Mouse (Mus musculus) heart, adult 8-10 months (tissue): ENCODE results near the gene Apba1. TPM values are rescaled to one million over a fixed set of nuclear protein-coding genes. Genes with fewer than 3 reads are reported as not detected.

Experiments used
- DNase-seq: peaks from one replicate; pipeline ENCODE4 v3.0.0; 2022; ENCODE audit warnings: low spot score
- total RNA-seq, 4 experiments: library from RNA; stranded (reverse); gene quantifications; 2 replicates each; pipeline ENCODE4 v1.2.4; 2022

Apba1 gene
- total RNA-seq, 4 experiments from 2014 or later: 2.7 to 3.8 (median 3.4) TPM

DNA sequence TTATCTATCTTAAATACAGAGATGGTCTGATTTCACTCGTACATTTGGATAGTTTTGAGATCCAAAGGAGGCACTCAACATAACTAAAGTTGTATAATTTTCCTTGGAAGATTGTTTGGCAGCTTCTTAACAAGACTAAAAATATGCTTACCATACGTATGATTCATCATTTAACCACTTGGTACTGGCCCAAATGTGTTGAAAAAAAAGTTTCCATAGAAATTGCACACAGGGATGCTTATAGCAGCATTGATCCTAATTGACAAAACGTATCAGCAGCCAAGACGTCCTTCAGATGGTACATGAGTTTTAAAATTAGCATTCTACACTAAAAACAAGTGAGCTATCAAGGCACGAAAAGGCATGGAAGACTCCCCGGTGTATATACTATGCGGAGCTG is 108.9 kb downstream of the Apba1 start:
- DNase-seq: no peak

- no peak for DNase-seq
Measured at GRCm38 (mm10) chr19:23874502-23874901, 115.8 kb downstream of the Apba1 start.

DNA sequence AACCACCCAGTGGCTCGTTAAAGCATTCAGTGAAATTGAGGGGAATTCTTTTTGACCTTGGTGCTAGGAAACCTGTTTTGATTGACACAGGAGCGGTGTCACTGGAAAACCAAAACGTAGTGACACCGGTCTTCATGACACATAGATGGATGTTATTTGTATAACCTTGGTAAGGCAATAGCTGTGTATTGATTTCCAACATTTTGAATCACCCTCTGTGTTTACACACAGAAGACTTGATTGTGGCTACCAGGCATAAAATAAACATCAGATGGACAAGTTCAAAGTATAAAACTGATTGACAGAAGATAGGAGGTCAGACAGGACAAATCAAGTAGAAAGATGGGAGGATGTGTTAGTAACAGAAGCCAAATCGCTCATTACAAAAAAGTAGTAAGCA is 117.1 kb downstream of the Apba1 start:
- no peak for DNase-seq

DNA sequence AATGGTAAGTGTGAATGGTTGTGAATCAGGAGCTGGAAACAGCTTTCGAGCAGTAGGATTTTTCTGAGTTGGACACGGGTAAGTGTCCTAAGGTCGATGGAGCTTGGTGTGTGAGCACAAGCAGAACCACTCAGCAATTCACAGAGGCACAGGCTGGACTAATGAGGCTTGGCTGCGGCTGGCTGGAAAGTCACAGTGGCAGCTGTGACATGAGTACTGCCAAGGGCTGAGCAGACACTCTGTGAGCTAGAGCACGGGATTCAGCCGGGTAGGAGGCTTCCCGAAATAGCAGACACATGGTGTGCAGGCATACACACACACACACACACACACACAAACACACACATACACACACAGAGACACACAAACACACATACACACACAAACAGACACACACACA is 121.2 kb downstream of the Apba1 start:
- peak; percentile 48 for DNase-seq

GRCm38 (mm10) chr19:23886169-23886568 is 127.5 kb downstream of the Apba1 start:
- no peak for DNase-seq

GRCm38 (mm10) chr19:23891421-23891820 is 132.7 kb downstream of the Apba1 start:
- no peak for DNase-seq

DNA sequence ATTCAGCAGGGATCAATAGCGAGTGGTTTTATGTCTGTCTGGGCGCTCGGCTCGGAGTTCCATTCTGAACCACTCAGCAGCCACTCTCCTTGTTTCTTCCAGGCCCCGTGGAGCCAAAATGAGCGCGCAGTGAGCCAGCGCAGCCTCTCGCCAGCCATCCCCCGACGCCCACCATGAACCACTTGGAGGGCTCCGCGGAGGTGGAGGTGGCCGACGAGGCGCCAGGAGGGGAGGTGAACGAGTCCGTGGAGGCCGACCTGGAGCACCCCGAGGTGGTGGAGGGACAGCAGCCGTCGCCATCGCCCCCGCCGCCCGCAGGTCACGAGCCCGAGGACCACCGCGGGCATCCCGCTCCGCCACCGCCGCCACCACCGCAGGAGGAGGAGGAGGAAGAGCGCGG is 133.9 kb downstream of the Apba1 start:
- no peak for DNase-seq

GRCm38 (mm10) chr19:23893093-23893889 is 134.6 kb downstream of the Apba1 start:
- DNase-seq: peak; percentile 3

- no peak for DNase-seq
Measured at GRCm38 (mm10) chr19:23893946-23894345, 135.3 kb downstream of the Apba1 start.

DNA sequence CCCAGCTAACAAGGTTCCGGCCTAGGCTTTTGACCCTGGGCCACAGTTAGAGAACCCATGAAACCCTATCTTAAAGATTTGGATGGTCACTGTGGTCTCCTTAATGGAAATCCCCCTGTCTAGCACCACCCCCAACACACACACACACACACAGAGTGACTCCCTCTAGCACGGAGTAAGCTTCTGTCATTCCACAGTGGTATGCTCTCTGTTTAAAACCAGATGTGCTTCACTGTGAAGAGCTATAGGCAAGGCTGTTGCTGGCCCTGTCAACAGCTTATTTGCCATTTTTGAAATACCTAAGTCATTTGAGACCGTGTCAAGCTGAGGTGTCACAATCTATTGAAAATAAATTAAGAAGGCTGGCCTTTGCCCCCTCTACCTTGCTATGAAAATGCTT is 136.1 kb downstream of the Apba1 start:
- DNase-seq: no peak

DNA sequence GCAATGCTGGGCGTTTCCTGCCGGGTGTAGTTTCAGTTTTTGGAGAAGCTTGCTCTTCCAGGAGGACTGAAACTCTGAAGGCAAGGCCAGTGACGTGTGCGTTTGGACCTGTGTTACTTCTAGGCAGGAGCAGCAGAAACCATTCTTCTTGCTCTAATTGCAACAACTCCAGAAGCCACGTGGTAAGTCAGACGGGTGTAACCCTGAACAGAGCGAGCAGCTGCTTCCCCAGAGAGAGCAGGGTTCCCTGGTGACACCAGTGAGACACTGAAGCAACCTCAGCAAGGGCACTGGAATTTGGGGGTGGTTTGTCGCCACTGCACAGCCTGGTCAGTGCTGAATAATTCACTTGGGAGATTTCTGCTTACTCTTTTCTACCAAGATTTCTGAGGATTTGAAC is 138.2 kb downstream of the Apba1 start:
- no peak for DNase-seq

DNA sequence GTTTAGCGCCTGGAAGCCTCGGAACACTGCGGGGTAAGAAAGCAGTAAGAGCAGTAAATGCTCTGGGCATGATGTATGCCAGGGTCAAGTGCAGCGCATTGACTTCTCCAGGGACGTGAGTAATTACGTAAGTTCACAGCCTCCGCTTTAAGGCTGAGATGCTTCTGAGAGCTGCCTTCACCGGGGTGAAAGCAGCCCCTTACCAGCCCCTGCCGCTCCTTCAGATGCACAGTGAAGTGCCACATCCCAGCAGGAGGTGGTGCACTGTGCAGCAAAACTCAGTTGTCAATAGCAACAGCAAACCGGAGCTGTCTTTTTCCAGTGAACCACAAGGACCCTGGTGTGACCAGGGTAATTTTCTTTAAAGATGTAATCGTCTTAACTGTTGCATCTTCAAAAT is 139.8 kb downstream of the Apba1 start:
- DNase-seq: no peak

GRCm38 (mm10) chr19:23901177-23901576 is 142.5 kb downstream of the Apba1 start:
- DNase-seq: peak; percentile 33

- DNase-seq: no peak
Measured at GRCm38 (mm10) chr19:23901768-23902167, 143.1 kb downstream of the Apba1 start.

DNA sequence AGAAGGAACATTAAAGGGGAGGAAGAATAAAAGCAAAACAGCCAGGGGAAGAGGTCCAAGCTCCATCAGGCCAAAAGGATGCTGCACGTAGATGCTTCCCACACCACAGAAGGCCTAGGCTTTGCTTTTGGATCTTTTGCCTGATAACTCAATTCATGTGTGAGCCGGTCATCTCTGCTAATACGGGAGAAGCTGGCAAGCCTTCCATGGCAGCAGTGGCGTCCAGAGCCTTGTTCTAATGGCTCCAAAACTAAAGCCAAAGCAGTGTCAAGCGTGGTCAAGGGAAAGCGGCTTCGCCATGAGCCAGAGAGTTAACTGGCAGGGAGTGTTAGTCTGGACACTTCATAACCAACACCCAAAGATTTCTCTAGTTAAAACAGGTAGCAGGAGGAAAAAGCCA is 144.4 kb downstream of the Apba1 start:
- DNase-seq: no peak

DNA sequence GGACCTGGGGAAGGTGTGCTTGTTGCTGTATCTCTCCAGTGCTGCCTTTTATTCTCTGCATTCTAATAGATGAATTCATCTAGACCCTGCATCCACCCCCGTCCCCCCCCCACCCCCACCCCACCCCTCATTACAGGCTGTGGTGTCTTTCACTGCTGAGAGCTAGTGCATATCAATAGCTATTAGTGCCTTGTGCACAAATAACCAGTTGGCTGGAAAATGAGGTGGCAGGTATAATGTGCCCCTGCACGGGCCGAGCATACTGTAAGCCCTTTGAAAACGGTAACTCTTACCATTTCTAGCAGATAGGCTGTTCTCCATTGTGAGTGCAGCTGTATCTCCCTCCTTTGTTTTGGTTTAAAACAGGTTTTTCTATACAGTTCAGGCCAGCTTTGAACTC is 146.2 kb downstream of the Apba1 start:
- no peak for DNase-seq

GRCm38 (mm10) chr19:23905772-23906171 is 147.1 kb downstream of the Apba1 start:
- no peak for DNase-seq

- no peak for DNase-seq
Measured at GRCm38 (mm10) chr19:23910345-23910744, 151.7 kb downstream of the Apba1 start.

- DNase-seq: no peak
Measured at GRCm38 (mm10) chr19:23919384-23920219, 160.9 kb downstream of the Apba1 start.

DNA sequence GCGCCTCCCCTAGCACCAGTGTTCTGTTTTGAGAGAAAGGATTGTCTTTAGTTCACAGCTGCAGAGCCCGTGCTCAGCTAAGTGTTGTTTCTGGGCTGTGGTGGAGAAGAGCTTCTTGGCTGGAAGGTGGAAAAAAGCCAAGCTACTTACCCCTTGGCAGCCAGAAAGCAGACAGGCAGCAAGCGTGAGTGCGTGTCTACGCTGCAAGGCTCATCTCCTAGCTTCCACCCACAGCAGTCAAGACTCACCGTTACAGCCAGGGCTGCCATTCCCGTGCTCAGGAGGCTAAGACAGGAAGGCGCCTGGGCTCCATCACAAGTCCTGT is 161.5 kb downstream of the Apba1 start:
- DNase-seq: no peak

GRCm38 (mm10) chr19:23922601-23923000 is 163.9 kb downstream of the Apba1 start:
- DNase-seq: no peak

DNA sequence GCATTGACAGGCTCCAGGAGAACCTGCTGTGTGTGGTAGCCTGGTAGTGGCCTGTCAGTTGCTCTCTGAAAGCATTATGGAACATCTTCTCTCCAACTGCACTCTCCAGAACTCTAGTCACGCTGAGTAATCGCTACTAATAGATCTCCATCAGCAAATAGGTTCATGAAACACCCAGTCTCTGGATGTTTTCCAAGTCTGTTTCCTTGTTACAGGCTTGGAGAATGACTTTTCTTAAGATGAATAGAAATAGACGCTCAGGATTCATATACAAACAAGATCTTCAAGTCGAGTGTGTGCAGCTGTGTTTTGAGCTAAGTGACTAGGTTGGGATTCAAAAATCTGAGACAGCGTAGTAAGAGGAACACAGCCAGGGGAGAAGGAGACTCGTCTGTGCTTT is 165.4 kb downstream of the Apba1 start:
- no peak for DNase-seq

- no peak for DNase-seq
Measured at GRCm38 (mm10) chr19:23924791-23925190, 166.1 kb downstream of the Apba1 start.
